Mouse (Mus musculus) cerebellum, adult 9-10 months (tissue): ENCODE data around the gene Mon2.
"Not testable (repeated sequence)": the region's sequence is repeated elsewhere in the genome, so short reads cannot be mapped to it uniquely, and the experiment has no call there.

Experiments used
- DNase-seq: peaks from one replicate; pipeline ENCODE4 v3.0.0; 2022

Gene Mon2

GRCm38 (mm10) chr10:123057082-123057481 lies 19.2 kb downstream of the Mon2 start:
- DNase-seq: no peak

DNA sequence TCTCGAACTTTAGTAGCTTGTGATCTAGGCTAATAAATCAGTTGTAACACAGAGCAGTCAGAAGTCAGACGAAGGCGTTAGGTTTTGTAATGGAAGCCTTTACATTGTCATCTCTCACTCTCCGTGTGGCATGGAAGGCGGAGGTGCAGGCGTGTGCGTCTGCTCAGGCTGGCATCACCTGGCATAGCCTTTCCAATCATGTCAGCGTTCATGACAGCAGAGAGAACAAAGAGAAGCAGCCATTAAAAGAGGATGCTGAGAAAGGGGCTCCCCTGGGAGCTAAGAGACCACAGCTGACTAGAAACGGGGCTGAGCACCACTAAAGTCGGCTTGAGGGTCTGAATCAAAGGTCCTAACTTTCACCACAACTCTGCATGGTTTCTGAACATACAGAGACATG lies 19.8 kb downstream of the Mon2 start:
- DNase-seq: no peak

DNA sequence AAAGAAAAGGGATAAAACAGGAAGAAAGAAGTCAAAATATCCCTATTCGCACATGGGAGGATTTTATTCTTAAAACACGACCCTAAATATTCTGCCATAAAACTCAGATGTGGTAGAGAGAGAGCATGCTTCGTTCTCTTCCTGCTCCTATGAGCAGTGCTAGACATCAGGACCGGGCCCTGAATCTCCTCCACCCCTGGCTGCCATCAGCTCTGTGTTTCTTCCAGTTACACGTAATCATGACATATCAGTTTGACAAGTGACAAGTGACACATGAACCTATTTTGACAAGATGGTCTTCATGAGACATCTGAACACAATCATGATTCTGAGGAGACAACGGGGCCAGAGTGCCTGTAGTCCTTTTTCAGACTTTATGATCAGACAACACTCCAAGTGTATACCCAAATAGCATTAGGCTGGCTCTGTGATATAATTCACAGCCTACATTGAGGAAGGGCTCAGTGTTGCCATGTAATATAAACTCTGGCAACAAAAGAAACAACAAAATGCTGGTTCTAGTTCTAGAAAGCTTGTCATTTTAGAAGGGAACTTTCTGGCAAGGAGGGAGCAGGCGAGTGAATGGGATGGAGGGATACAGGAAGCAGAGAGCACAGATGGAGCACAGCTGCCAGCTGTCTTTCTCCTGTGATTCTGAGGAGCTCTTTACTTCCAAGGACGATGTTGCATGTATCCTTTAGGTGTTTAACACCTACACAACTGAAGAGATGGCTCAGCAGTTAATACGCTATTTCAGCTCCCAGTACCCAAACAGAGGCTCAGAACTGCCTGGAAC lies 20.9 kb downstream of the Mon2 start:
- DNase-seq: no peak

DNA sequence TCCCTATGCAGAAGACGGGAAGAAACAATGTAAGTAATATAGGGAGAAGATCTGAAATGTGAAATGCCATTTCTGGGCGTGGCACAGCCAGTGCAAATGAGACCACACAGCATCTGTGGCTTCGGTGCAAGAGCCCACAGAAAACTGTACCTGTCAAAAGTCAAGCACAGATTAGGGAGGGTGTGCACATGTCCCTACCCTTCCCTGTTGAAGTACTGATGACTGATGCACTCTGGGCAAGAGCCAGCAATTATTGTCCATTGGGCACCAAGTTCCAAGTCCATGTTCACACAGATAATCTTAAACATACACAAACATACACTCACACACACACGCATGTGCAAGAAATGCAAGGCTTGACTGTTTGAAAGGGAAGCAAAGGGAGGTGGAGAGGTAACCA lies 22.7 kb downstream of the Mon2 start:
- no peak for DNase-seq

DNA sequence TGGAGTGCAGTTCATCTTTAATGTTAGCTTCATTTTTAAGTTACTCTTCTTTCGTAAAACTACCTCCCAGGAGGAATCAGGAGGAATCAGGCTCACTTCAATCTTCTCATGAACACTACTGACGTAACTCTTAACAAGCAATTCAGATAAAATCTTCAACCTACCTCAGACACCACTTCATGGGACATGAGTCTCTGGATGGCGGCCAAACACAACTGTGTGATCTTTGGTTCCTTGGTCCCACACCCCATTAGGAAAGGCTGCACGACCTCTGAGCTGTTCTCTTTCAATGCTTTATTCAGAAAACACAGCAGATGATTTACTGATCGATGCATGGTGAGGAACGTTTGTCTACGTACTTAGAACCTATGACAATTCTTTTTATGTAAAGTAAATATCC lies 24.3 kb downstream of the Mon2 start:
- DNase-seq: no peak

GRCm38 (mm10) chr10:123048730-123049129 lies 27.6 kb downstream of the Mon2 start:
- no peak for DNase-seq

GRCm38 (mm10) chr10:123039936-123040335 lies 36.4 kb downstream of the Mon2 start:
- DNase-seq: no peak

GRCm38 (mm10) chr10:123032078-123032646 lies 44.1 kb downstream of the Mon2 start:
- no peak for DNase-seq

GRCm38 (mm10) chr10:123031449-123031848 lies 44.9 kb downstream of the Mon2 start:
- no peak for DNase-seq

- no peak for DNase-seq
These were observed 45.7 kb downstream of the Mon2 start for GRCm38 (mm10) chr10:123030589-123030988.

DNA sequence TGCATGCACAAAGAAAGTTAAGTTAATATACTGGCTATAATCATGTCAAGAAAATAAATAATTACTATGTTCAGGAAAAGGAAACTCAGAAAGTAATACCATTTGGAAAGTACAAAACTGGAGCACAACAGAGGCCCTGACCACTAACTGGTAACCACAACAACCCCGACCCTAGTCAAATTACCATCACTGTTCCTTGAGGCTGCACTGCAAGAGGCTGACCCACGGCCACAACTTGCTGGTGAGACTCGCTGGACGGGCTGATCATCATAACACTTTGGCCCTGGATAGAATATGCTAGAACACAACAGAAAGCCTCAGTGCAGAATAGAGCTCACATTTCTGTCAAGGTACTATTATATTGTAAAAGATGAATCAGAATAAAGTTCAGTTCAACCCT lies 47.4 kb downstream of the Mon2 start:
- DNase-seq: no peak

DNA sequence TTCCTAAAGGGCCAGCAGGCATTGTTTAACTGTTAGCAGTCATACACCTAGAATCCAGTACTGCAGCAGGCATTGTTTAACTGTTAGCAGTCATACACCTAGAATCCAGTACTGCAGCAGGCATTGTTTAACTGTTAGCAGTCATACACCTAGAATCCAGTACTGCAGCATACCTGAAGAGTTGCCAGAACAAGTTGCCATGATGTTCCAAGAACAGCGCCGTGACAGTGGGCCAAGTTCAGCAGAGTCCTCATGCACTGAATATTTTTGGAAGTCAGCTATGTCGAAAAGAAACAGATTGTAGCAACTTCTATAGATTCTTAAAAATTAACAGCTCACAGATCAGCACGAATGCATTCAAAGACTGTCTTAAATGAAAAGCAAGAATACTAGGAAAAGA lies 49.6 kb downstream of the Mon2 start:
- not testable (repeated sequence) for DNase-seq

GRCm38 (mm10) chr10:123013435-123013834 lies 62.9 kb downstream of the Mon2 start:
- no peak for DNase-seq

DNA sequence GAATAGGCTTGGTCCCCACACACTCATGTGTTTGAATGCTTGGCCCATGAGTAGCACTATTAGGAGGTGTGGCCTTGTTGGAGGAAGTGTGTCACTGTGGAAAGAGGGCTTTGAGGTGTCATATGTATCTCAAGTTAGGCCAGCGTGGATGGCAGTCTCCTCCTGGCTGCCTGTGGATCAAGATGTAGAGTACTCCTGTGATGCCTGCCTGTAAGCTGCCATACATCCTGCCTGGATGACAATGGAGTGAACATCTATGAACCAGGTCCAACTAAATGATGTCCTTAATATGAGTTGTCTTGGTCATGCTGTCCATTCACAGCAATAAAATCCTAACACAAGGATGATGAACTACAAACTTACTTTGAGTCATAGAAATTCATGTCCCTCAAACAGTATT lies 64.9 kb downstream of the Mon2 start:
- DNase-seq: no peak

DNA sequence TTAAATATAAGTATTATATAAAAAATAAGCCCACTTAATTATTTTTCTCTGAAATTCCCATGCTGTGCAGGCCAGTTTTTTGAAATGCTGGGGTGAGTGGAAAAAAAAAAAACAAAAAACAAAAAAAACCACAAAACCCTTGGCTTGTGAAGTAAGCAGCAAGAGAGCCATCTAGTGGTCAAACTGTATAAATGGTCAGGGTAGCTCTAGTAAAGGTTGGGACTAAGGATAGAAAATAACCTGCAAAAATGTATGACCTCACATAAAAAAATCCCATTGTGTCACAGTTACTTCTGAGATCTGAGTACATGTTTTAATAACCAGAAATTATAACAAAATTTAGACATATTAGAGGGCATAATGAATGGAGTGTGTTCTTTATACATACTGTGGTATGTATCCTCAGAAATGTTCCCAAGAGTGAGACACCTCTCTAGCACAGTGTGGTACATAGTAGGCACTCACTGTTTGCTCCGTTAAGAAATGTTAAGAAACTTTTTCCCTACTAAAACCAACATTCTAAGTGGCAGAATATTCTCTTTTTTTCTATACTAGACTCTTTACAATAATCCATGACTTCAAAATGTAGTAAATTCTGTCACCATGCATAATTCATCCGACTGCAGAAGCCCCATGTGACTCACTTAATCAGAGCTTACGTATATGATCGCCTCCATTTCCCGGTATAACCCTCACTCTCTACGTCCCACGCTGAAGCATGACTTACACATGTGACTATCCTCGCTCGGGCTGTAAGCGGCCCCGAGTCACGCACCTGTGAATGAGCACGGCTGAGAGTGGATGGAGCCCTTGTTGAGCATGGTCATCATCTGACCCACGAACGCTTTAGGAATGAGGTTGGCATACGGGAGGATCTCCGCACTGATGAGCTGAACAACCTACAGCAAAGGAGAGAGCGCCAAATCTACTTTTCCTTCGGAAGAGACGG lies 70.8 kb downstream of the Mon2 start:
- DNase-seq: peak; percentile 73

- DNase-seq: peak; percentile 38
These were observed 71.6 kb downstream of the Mon2 start for GRCm38 (mm10) chr10:123004475-123005236.

DNA sequence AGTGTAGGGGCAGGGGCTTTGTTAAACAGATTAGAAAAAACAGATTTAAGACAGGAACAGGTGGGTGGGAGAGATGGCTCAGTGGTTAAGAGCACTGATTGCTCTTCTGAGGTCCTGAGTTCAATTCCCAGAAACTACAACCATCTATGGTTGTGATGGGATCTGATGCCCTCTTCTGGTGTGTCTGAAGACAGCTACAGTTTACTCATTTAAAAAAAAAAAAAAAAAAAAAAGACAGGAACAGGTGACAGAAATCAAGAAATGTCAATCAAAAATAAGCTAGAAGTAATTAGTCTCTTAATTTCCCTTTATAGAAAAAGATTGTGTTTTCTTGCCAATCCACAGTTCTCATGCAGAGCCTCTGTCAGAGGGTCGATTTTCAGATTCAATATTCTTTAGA lies 74.3 kb downstream of the Mon2 start:
- DNase-seq: no peak

- DNase-seq: no peak
These were observed 74.9 kb downstream of the Mon2 start for GRCm38 (mm10) chr10:123001363-123001762.

DNA sequence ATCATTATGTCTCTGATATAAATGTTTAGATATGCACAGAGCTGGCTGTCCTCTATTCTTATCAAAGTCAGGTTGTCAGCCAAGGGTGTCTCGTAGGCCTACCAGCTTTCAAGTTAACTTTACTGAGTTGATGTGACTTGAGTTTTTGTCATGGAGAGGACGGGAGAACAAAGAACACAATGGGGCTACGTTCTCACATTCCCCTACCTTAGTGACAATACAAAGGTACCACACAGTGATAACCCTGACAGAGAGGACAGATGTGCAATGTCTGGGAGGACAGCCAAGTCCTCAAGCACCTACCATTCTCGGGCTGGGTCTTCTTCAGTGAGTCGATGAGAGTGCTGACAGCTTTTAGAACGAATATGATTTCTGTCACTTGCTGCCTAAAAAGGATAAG lies 76.9 kb downstream of the Mon2 start:
- no peak for DNase-seq

- DNase-seq: no peak
These were observed 78.5 kb downstream of the Mon2 start for GRCm38 (mm10) chr10:122997852-122998251.

DNA sequence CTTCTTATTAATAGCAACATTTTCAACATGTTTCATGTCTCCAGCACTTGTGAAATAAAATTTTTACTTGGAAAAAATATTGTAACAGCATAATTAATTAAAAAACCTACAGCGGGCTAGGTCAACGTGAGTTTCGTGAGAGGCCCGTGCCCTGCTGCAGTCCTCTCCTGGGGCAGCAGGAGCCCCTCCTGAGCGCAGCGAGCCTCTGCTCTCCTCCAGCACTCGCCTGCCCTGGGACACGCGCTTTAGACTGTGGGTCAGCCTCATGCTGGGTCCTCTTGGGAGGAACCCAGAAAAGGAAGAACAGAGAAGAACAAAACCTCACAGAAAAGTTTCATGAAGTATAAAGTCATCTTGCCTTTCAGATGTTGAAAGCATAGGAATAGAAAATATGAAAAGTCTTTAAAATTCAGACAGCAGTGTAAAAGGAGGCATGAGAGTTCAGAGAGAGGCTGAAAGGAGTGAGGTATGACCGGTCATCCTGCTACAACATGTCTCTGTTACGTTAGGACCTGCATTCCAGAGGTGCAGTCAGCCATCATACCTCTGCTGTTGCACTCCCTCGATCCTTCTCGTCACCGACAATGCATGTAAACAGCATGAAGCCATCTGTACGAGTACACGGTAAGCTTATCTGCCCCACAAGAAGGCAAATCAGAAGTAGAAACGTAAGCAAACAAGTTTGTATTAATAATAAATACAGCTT lies 81.8 kb downstream of the Mon2 start:
- no peak for DNase-seq

- DNase-seq: peak; percentile 37
These were observed 84.7 kb downstream of the Mon2 start for GRCm38 (mm10) chr10:122991648-122992047.
